Mouse (Mus musculus): ENCODE data around the gene Olfr804. TPM values are rescaled to one million over a fixed set of nuclear protein-coding genes. Genes with fewer than 3 reads are reported as not detected.

Gene Olfr804
- polyA plus RNA-seq (2014; fragmentation: Illumina TruSeq; extraction: RNeasy Lipid Tissue Mini Kit (QIAGEN cat#74804); ENCODE audit: low read depth, low replicate concordance): not detected

DNA sequence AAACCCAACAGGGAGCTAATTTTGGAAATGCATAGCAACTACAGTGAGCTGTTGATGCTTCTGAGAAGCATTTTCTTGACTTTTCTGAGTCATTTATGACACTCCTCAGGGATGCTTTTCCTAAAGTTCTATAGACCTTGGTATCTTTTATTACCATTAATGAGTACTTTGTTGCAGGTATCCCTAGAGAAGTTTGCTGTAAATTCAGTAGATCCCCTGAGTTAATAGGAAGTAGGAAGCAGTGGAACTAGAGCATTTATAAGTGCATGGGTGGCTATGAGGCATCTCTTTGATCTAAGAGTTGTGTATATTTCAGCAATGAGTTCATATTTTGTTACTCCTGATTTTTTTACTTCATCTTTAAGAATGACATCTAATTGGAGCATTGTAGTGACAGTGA lies at the start of gene Olfr804:
Olfr804 (plus strand) TSS at position 301 of the 400 bp plus-strand sequence.

GRCm38 (mm10) chr10:129657394-129657793 lies 45.6 kb upstream of the Olfr804 start, which contains the start of gene Olfr800:
TSS of gene Olfr800 (plus strand) at chr10:129657694.

GRCm38 (mm10) chr10:129673765-129674164 lies 29.2 kb upstream of the Olfr804 start, which contains the start of gene Olfr801:
TSS of gene Olfr801 (minus strand) at chr10:129673865.

GRCm38 (mm10) chr10:129688069-129688468 lies 14.9 kb upstream of the Olfr804 start, which contains the start of gene Olfr802:
TSS of gene Olfr802 (minus strand) at chr10:129688169.

GRCm38 (mm10) chr10:129694186-129694585 lies 8.8 kb upstream of the Olfr804 start, which contains the start of gene Olfr803:
TSS of gene Olfr803 (minus strand) at chr10:129694286.

DNA sequence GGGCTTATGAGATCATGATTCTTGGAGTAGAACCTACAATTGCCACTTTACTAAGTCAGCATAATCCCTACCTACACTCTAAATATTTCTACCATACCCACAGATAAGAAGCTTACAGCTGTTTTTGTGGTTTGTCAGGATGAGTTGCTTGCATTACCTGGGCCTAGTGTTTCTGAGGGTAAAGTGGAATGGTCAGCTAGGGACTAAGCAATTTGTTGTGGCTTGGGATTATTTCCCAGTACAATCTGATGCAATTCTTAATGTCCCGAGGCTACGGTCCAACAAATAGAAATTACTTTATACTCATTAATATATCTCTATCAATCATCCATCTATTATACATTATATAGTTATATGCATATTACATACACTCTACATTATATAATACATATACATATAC lies 26.3 kb downstream of the Olfr804 start, which contains the start of gene Olfr805:
Olfr805 (minus strand) TSS at position 101 of the 400 bp plus-strand sequence.

DNA sequence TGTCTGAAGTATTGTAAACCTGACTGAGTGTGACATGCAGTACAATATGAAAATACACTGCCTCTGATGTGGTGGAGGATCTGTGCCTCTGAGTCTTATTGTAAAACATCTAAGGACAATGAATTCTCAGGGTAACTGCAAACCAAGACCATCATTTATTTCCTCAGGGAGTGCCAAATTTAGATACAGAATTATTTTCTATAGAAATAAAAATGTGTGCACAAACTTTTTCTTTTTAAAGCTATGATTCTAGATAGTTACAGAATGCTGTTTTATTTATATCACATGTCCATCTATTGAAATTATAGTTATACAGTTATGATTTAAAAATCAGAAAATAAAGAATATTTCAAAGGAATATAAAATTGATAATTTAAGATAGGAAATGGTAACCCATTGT lies 38.8 kb downstream of the Olfr804 start, which contains the start of gene Olfr806:
Olfr806 (minus strand) TSS at position 101 of the 400 bp plus-strand sequence.

DNA sequence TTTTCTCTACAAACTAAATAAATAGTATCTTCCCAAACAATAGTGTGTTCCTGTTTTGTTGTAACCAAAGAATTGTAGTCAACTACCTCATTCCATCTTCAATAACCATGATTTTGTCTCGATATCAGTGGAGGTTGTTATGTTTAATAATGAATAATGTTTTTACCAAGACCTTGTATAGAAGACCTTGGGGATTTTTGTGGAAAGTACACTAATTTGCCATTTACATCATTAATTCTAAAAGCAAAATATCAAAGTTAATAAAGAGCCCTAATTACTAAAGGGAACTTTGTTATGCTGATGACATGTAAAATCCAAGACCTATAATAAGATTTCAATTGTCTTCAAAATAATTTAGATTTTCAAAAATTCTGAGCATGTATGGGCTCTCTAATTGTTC lies 54.7 kb downstream of the Olfr804 start, which contains the start of gene Olfr807:
Olfr807 (minus strand) TSS at position 101 of the 400 bp plus-strand sequence.

Other genes with a start within 250 kb of the Olfr804 start
- not detected for gene Olfr787, start 241.3 kb upstream of the Olfr804 start, polyA plus RNA-seq (2014; fragmentation: Illumina TruSeq; extraction: RNeasy Lipid Tissue Mini Kit (QIAGEN cat#74804); ENCODE audit: low read depth, low replicate concordance)
- not detected for gene Olfr788, start 232.2 kb upstream of the Olfr804 start, polyA plus RNA-seq (2014; fragmentation: Illumina TruSeq; extraction: RNeasy Lipid Tissue Mini Kit (QIAGEN cat#74804); ENCODE audit: low read depth, low replicate concordance)
- gene Olfr789, start 218.5 kb upstream of the Olfr804 start, polyA plus RNA-seq (2014; fragmentation: Illumina TruSeq; extraction: RNeasy Lipid Tissue Mini Kit (QIAGEN cat#74804); ENCODE audit: low read depth, low replicate concordance): not detected
- not detected for gene Olfr790, start 204.7 kb upstream of the Olfr804 start, polyA plus RNA-seq (2014; fragmentation: Illumina TruSeq; extraction: RNeasy Lipid Tissue Mini Kit (QIAGEN cat#74804); ENCODE audit: low read depth, low replicate concordance)
- not detected for gene Olfr791, start 181.4 kb upstream of the Olfr804 start, polyA plus RNA-seq (2014; fragmentation: Illumina TruSeq; extraction: RNeasy Lipid Tissue Mini Kit (QIAGEN cat#74804); ENCODE audit: low read depth, low replicate concordance)
- not detected for gene Olfr792, start 164.0 kb upstream of the Olfr804 start, polyA plus RNA-seq (2014; fragmentation: Illumina TruSeq; extraction: RNeasy Lipid Tissue Mini Kit (QIAGEN cat#74804); ENCODE audit: low read depth, low replicate concordance)
- not detected for gene Olfr794, start 135.6 kb upstream of the Olfr804 start, polyA plus RNA-seq (2014; fragmentation: Illumina TruSeq; extraction: RNeasy Lipid Tissue Mini Kit (QIAGEN cat#74804); ENCODE audit: low read depth, low replicate concordance)
- gene Olfr796, start 90.6 kb upstream of the Olfr804 start, polyA plus RNA-seq (2014; fragmentation: Illumina TruSeq; extraction: RNeasy Lipid Tissue Mini Kit (QIAGEN cat#74804); ENCODE audit: low read depth, low replicate concordance): not detected
- gene Olfr798, start 75.3 kb upstream of the Olfr804 start, polyA plus RNA-seq (2014; fragmentation: Illumina TruSeq; extraction: RNeasy Lipid Tissue Mini Kit (QIAGEN cat#74804); ENCODE audit: low read depth, low replicate concordance): not detected
- gene Olfr799, start 65.7 kb upstream of the Olfr804 start, polyA plus RNA-seq (2014; fragmentation: Illumina TruSeq; extraction: RNeasy Lipid Tissue Mini Kit (QIAGEN cat#74804); ENCODE audit: low read depth, low replicate concordance): not detected
- not detected for gene Olfr800, start 45.5 kb upstream of the Olfr804 start, polyA plus RNA-seq (2014; fragmentation: Illumina TruSeq; extraction: RNeasy Lipid Tissue Mini Kit (QIAGEN cat#74804); ENCODE audit: low read depth, low replicate concordance)
- gene Olfr801, start 29.3 kb upstream of the Olfr804 start, polyA plus RNA-seq (2014; fragmentation: Illumina TruSeq; extraction: RNeasy Lipid Tissue Mini Kit (QIAGEN cat#74804); ENCODE audit: low read depth, low replicate concordance): not detected
- not detected for gene Olfr802, start 15.0 kb upstream of the Olfr804 start, polyA plus RNA-seq (2014; fragmentation: Illumina TruSeq; extraction: RNeasy Lipid Tissue Mini Kit (QIAGEN cat#74804); ENCODE audit: low read depth, low replicate concordance)
- gene Olfr803, start 8.9 kb upstream of the Olfr804 start, polyA plus RNA-seq (2014; fragmentation: Illumina TruSeq; extraction: RNeasy Lipid Tissue Mini Kit (QIAGEN cat#74804); ENCODE audit: low read depth, low replicate concordance): not detected
- gene Olfr805, start 26.2 kb downstream of the Olfr804 start, polyA plus RNA-seq (2014; fragmentation: Illumina TruSeq; extraction: RNeasy Lipid Tissue Mini Kit (QIAGEN cat#74804); ENCODE audit: low read depth, low replicate concordance): not detected
- not detected for gene Olfr806, start 38.7 kb downstream of the Olfr804 start, polyA plus RNA-seq (2014; fragmentation: Illumina TruSeq; extraction: RNeasy Lipid Tissue Mini Kit (QIAGEN cat#74804); ENCODE audit: low read depth, low replicate concordance)
- gene Olfr807, start 54.6 kb downstream of the Olfr804 start, polyA plus RNA-seq (2014; fragmentation: Illumina TruSeq; extraction: RNeasy Lipid Tissue Mini Kit (QIAGEN cat#74804); ENCODE audit: low read depth, low replicate concordance): not detected
- gene Olfr808, start 62.3 kb downstream of the Olfr804 start, polyA plus RNA-seq (2014; fragmentation: Illumina TruSeq; extraction: RNeasy Lipid Tissue Mini Kit (QIAGEN cat#74804); ENCODE audit: low read depth, low replicate concordance): not detected
- not detected for gene Olfr809, start 71.4 kb downstream of the Olfr804 start, polyA plus RNA-seq (2014; fragmentation: Illumina TruSeq; extraction: RNeasy Lipid Tissue Mini Kit (QIAGEN cat#74804); ENCODE audit: low read depth, low replicate concordance)
- gene Olfr810, start 91.7 kb downstream of the Olfr804 start, polyA plus RNA-seq (2014; fragmentation: Illumina TruSeq; extraction: RNeasy Lipid Tissue Mini Kit (QIAGEN cat#74804); ENCODE audit: low read depth, low replicate concordance): not detected
- not detected for gene Olfr811, start 101.2 kb downstream of the Olfr804 start, polyA plus RNA-seq (2014; fragmentation: Illumina TruSeq; extraction: RNeasy Lipid Tissue Mini Kit (QIAGEN cat#74804); ENCODE audit: low read depth, low replicate concordance)
- gene Olfr812, start 142.9 kb downstream of the Olfr804 start, polyA plus RNA-seq (2014; fragmentation: Illumina TruSeq; extraction: RNeasy Lipid Tissue Mini Kit (QIAGEN cat#74804); ENCODE audit: low read depth, low replicate concordance): not detected
- not detected for gene Olfr813, start 152.2 kb downstream of the Olfr804 start, polyA plus RNA-seq (2014; fragmentation: Illumina TruSeq; extraction: RNeasy Lipid Tissue Mini Kit (QIAGEN cat#74804); ENCODE audit: low read depth, low replicate concordance)
- gene Olfr814, start 176.6 kb downstream of the Olfr804 start, polyA plus RNA-seq (2014; fragmentation: Illumina TruSeq; extraction: RNeasy Lipid Tissue Mini Kit (QIAGEN cat#74804); ENCODE audit: low read depth, low replicate concordance): not detected
- not detected for gene Olfr815, start 202.7 kb downstream of the Olfr804 start, polyA plus RNA-seq (2014; fragmentation: Illumina TruSeq; extraction: RNeasy Lipid Tissue Mini Kit (QIAGEN cat#74804); ENCODE audit: low read depth, low replicate concordance)
- not detected for gene Olfr816, start 212.4 kb downstream of the Olfr804 start, polyA plus RNA-seq (2014; fragmentation: Illumina TruSeq; extraction: RNeasy Lipid Tissue Mini Kit (QIAGEN cat#74804); ENCODE audit: low read depth, low replicate concordance)
- not detected for gene Olfr818, start 245.9 kb downstream of the Olfr804 start, polyA plus RNA-seq (2014; fragmentation: Illumina TruSeq; extraction: RNeasy Lipid Tissue Mini Kit (QIAGEN cat#74804); ENCODE audit: low read depth, low replicate concordance)

Measured in heart, adult 10 weeks (tissue).